Mouse (Mus musculus): ENCODE measurements at regions not wholly inside any gene's neighbourhood (a gene's known extent, or its start where the extent isn't known, plus 50 kb on each side); places are given as distances from the start of the nearest gene placed in this dataset.

DNA sequence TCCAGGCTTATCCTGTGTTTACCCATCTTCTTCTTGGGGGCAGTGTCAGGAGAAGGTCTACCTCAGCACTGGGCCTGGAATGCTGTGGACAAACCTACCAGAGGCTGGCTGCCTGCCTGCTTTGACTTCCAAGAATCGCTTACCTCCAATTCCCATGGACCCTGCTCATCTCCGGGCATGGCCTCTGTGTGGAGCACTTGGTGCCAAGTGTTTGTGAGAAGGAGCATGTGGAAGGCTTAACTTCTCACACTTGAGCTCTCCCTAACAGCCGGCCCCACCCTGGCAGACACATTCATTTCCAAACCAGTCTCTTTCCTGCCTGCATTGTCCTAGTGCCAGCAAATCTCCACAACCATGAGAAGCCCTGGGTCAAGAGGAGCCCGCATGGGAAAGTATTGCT, 49.8 kb upstream of the Dusp10 start:
- no peak for TF ChIP-seq FLI1 (IDR thresholded peaks at IDR 0.05; ENCODE audit: low read length)
- TF ChIP-seq GATA1 (IDR thresholded peaks at IDR 0.05; ENCODE audit: borderline replicate concordance, low read length) = no peak
